Mouse (Mus musculus): ENCODE results near the gene Hdac9.

Gene Hdac9

DNA sequence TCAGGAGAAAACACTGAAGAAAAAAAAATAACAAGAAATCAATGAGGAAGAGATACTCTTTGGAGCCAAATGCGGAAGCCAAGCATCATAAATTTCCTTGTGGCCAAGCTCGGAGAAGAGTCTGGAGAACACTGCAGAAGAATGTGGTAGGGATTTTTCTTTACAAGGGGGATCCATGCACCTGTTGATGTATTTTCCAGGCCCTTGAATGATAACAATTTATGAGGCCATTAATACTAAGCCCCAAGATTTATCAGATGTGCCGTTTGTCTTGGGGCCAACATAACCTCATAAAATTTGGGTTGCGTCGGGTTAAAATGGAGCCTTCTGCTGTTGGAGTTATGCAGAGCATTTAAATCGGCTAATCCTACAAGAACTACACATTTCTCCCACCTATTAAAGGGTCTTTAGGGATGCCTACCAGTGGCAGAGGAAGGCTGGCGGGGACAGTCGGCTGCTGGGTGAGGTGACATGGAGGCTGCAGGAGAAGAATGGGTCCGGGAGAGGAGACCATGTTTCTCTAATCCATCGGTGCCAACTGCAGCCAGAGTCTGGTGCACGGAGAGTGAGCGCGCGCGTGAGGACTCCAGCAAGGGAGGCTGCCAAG is 604.7 kb downstream of the Hdac9 start:
- no peak for DNase-seq

DNA sequence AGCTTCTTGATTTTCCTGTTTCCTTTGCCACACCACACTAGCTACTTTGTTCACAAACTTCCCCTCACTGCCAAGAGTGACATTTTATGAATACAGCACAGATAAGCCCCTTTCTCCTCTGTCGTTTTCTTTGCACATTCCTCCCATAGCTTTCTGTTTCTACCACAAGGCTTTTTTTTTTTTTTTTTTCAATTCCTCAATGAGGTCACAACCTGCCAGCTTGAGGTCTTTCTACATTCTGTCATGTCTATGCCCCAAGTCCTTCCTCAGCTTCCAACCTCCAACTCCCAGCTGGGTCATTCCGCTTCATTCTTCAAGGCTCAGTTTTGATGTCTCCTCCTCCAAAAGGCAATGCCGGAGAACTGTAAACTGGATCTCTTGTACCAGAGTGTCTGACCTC is 611.4 kb downstream of the Hdac9 start:
- no peak for DNase-seq

DNA sequence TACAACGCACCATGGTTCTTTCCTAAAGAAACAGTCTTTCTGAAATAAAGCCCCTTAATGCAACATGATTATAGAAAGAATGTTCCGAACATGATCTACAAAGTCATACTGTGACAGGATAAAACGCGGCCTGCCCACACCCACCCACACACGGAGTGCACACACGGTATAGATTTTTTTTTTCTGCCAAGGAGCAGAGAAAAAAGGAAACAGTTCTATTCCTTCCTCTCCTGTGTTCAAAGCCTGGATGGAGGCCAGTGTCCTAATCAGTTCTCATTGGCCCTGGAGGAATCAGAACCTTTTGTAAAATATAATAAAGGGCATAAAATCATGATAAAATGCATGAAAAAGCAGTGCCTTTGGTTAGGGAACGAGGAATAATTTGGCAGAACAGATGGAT is 624.5 kb downstream of the Hdac9 start:
- no peak for DNase-seq

DNA sequence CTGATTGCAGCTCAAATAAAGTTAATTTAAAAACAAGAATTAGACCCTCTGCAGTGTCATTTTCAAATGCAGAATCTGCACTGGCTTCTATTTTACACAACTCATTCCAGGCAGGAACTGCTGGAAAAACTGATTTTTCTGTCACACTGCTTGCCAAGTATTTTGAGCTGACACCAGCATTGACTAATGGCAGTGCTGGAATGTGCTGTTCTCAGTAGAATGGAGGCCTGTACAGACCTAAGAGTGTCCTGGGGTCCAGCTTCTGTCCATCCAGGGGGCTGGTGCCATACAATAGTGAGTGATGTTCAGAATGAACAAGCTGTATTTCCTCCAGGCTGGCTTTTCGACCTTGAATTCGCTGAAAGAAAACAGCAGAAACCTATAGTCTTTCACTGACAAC is 629.7 kb downstream of the Hdac9 start:
- no peak for DNase-seq

DNA sequence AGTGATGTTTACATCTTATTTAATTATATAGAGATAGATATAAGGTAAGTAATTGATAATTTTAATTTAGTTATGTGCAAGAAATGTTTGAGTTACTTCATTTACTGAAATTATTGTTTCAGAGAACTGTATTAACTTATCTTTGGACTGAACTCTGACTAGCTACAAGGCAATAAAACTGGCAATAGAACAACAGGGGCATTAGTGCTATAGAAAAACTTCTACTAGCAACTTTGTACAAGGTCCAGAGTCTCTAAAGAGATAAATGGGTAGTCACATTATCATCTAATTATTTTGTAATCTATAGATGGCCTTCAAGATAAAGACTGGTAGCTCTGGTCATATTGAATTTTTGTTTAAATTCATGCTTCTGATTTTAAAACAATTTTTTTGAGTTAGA is 632.0 kb downstream of the Hdac9 start:
- no peak for DNase-seq

DNA sequence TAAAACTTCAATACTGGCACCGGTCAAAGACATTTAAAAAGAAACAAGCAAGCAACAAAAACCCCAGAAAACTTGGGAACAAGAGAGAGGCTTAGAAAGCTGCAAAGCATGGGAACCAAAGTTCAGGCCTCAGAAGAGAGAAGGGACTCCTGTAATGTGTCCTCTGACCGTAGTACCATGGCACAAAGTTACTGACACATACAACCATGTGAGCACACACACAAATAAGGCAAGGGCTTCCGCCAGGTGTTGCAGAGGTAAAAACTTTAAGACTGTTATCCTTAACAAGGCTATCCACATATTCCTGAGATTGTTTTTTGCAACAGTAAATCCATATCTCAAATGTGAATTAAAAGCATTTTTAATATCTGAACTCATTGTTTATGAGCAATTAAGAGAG is 632.5 kb downstream of the Hdac9 start:
- no peak for DNase-seq

DNA sequence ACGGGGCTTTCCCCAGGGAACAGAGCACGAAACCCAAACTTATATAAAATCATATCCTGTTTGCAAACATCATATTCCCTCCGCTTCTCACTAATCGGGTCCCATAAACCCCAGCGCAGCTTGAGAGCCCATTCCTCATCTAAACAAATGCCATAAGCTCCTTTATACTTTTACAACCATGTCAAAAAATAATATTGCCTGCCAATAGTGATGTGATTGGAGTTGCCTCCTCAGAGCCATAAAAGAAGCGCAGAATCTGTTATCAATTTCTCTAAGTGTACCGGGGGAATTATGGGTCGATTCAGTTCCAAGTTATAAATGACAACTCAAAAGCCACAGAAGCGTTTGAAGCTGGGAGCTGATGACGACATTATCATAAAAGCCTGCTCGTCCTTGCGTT is 638.1 kb downstream of the Hdac9 start:
- no peak for DNase-seq

DNA sequence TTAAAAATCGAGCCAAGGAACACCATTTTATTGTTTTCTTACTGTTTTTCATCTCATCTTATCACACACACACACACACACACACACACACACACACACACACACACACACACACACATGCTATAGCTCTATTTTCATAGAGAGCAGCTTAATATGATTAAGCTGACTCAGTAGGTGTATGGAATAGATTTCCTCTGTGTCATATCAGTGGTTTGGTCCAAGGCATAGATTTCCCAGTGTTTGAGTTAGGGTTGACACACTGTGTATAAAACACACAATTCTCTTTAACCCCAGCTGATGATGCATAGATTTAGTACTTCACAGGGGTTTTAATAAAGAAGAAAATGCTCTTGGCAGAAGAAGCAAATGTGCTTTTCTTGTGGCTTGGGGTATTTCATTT is 643.1 kb downstream of the Hdac9 start:
- no peak for DNase-seq

DNA sequence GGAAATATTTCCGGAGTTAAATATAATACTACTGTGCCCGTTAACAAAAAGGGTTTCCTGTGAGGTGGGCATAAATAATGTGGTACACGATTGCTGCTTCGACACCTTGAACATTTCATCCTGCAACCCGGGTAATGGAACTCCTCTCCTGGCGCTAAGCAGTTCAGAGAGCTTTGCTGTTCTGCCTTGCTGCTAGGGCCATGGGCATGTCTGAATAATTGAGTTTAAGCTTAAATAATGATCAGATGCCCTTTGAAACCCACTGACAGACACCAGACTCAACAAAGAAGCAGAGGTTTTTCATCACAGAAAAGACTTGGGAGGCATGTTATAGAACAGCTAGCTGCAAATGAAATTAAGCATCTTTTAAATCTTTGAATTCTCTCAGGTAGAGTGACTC is 646.8 kb downstream of the Hdac9 start:
- no peak for DNase-seq

DNA sequence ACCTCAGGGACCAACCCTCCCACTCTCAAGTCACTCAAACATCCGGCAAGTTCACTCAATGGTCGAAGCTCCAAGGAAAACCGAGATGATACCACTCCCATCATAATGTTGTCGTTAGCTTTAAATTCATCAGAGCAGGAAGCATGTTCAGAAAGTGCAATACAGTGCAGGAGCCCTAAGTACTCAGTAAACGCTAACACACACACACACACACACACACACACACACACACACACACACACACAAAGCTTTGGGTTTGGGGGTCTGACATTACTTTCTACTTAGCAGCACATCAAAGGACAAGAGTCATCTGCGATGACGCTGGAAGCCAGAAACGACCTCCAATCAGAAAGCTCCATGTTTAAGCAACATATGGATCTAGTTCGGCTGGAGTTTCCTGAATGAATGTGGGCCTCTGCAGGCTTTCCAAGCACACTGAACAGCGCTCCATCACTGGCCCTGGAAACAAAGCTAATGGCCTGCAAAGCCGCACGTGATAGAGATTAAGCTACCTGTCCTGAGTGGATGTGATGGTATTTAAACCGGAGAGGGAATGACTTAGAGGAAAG is 647.3 kb downstream of the Hdac9 start:
- DNase-seq, result no peak

DNA sequence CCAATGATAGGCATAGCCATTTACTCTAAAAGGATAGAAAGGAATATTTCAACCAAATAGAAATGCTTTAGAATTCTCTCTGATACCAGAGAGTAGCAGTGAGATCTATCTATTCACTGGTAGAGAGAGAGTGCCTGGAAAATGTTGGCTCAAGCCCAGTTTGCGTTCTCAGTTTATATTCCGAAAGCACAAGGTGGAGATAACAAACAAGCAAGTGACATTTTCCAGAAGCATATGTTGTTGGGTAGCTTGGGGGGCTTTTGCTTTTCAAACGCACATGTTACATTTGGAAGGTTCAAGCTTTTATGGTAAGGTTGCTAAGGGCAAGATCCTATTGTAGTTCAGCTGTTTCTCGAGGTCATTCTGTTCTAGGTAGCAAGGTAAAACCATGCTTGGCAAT is 657.2 kb downstream of the Hdac9 start:
- no peak for DNase-seq

DNA sequence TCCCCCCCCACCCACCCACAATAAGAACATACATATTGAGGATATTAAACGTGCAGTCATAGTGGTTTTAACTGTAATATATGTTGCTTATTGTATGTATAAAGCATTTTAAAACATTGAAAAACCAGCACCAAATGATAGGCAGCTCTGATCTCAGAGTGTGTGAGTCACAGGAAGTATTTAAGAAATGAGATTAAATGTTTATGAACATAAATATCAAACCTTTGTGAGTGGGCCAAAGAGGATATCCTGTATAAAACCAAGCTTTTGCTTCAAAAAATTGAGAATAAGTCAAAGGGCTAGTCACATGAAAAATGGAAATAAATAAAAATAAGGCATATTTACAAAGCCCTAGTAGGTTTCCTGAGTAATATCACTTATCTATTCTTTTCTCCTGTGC is 667.7 kb downstream of the Hdac9 start:
- no peak for DNase-seq

DNA sequence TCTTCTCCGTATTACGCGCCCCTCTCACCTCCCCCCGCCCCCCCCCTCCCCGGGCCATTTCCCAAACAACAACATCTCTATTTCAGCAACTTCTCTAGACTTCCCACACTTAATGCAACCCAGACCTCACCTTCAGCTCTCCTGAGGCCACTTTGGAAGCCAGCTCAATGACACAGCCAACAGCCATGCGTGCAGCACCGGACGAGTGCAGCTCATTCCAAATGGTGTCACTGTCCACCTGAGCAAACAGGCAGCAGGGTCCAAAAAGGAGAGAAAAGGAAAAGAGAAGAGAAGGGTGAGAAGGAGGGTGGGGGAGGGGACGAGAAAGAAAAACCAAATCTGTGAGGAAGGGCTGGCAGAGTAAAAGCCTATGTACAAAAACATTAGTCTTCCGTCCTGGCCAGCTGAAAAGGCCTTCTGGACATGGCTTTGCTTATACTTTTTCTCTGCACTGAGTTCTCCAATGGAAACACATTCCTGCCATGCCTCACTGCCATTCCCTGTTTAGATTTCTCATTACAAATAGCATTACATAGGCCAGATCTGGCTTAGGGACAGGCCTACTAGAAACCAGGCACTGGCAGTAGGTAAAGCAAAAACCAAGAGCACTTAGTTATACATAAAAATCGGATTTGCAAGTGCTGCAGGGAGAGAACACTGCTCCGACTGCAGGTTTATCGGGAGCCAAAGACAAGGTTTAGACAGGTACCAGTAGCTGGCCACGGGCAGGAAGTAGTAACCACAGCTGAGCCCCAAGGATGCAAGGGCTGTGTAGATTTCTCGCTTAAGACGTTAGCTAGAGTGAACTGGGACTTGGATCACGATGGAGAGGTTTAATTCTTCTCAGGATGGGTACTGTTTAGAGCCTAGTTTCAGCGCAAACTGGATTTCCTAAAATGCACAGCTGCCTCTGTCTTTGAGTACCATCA is 668.4 kb downstream of the Hdac9 start:
- DNase-seq, result no peak

DNA sequence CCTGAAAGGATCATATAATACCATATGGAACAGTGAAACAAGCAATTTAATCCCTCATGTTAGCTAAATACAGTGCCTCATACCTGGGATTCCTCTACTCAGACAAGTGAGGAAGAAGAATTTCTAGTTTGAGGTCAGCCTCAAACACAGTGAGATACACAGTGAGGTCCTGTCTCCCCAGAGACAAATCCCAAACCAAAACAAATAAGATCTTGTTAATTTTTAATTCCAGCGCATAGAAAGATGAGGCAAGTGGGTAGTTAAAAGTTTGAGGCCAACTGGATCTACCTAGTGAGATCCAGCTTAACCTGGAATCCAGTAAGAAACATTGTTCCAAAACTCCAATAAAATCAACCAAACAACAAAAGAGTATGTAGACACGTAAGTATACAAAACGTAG is 678.1 kb downstream of the Hdac9 start:
- no peak for DNase-seq

DNA sequence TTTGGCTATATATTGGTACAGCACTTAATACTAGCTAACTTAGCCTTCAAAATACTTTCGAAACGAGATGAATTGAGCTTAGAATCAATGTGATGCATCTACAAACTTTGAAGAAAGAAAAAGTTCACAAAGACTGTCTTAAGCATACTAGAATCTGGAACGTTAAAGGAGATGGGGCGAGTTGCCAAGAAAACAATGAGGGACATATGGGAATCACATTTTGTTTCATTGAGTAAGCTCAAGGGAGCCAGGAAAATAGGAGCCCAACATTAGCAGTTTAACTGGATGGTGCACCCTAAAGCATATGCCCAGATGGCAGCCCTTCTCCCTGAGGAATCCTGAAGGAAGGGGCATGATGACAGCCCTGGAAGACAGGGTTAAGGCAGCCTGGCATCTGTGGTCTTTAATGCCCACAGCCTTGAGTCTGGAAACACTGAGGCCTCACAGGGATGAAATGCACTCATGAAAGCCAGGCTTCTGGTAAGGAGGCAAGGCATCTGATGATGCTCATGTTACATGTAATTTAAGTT is 685.2 kb downstream of the Hdac9 start:
- no peak for DNase-seq

DNA sequence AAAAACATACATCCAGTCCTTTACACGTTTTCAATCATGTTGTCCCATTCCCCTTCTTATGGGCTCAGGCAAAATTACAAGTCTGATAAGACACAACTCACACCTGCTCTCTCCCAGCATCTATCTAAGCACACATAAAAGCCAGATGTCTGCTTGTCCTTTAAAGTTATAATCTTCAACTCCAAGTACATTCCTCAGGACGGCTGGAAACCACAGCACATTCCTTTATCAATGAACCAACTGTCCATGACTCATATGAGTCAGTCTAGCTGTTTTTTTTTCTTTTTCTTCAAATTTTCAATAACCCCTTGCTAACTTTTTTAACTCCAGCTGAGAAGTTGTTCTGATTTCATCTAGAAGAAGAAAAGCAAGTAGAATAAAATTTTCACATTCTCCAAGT is 692.4 kb downstream of the Hdac9 start:
- no peak for DNase-seq

DNA sequence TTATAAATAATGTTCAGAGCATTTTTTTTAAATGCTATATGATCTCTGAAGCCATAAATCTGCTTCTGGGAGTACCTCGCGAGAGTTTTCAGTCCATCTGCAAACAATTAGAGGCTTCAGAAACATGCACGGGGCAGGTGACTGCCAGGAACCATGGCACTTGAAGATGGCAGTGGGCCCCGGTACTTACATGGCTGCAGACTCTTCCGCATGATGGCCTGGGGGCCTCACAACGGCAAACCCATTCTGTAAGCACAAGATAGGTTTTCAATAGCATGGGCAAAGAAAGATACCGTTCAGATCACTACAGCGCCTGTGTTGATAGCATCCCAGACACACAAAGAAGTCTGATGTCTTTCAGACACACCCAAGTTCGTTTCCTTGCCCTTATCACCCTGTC is 695.9 kb downstream of the Hdac9 start:
- DNase-seq, result no peak

DNA sequence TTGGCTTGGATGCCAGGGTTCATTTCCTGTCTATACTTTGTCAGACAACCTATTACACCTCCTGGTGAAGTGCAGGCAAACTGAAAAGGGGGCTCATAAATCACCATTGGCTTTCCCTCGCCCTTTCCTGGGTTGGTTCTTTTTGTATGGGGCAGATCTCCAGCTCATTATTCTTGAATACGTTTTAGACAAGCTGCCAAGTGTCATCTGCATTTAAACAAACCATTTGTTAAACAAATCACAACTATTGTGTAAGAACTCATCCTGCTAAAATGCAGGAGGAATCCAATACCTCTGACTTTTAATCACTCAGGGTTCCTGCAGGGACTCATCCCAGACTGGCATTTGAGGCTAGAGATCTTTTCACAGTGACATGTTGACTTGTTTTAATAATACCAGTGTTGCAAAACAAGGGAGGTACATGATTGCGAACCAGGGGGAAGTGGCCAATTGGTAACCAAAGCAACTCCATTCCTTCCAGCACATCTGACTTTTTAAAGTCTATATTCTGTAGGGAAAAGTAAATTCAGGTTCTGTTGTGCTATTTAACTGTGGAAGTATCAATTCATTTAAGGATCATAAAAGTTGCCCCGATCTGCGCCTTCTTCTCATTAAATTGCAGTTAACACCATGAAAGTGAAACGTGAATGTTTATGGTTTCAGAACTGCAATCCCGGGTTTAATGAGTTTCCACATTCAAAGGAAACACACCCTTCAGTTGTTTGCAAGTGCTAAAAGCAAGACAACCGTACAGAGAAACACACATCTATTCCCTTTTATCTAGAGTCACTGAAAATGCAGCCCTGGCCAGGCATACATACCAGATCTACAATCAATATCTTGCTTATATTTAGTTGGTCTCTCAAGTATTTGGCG is 696.6 kb downstream of the Hdac9 start:
- DNase-seq, result no peak

DNA sequence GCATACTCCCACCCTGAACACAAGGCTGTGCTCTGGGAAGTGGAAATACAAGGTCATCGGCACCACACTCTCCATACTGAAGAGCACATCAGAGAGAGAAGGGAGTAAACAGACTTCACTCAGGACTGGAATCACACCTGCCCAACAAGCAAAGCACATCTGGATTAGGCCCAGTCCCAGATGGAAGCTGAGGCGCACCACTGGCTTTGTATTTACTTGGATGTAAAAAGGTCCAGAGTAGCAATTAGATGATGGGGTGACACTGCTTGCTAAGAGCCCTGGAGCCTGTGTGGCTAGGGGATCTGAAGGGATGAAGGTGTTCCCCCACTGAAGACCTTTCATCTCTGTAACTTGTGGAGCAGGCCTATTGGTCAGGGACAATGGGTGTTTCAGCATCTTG is 698.3 kb downstream of the Hdac9 start:
- DNase-seq, result no peak

DNA sequence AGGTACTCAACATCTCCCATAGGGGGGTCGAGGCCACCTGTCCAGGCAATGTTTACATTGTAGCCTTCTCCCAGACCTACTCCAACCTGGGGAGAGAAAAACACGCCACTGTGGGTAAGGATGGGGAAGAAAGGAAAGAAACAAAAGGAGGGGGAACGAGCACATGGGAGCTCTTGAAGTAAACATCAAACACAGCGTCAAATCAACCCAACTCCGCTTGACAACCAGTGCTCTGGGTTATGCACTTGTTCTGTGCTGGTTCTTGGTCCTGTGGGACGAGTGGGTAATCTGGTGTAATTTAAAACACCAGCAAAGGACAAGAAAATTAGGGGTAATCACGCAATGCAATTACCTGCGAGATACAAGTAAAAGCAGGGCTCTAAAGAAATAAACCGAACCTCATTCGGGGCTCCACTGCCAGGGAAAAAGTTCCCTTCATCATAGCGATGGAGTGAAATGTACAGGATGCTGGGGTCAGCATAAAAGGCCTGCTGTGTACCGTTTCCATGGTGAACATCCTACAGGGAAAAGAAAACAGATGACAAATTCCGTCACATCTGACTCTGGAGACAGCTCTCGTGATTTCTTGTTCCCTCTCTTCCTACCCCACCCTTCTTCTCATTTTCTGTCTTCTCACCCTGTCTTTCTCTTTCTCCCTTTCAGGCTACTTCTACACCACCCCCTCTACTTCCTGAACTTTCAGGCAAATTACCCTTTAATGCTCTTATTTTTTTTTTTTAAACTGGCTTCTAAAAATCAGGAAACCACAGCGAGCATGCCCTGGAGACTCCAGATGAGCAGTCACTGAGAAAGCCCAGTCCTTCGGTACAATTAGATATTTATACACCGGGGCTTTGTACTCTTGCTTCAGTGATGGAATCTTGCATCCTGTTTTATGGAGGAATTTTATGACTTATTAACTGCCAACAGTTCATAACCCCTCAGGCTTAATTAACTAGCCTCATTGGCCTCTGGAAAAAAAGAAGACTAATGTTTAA is 701.6 kb downstream of the Hdac9 start:
- DNase-seq, result no peak

DNA sequence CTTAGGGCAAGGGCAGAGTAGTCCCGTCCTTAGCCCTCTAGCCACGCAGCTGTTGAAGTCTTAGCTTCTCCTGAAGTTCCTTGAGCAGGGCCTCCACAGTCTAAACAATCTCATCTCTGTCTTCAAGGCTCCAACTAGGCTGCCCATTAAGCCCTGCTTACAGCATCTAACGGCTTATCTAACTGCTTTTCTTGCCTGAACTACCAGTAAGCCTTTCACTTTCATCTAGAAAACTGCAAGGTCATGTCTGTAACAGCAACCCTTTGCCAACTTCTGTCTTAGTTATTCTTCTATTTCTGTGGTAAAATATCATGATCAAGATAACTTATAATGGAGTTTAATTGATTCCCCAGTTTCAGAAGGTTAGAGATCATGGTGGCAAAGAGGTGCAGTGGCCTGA is 704.7 kb downstream of the Hdac9 start:
- no peak for DNase-seq

DNA sequence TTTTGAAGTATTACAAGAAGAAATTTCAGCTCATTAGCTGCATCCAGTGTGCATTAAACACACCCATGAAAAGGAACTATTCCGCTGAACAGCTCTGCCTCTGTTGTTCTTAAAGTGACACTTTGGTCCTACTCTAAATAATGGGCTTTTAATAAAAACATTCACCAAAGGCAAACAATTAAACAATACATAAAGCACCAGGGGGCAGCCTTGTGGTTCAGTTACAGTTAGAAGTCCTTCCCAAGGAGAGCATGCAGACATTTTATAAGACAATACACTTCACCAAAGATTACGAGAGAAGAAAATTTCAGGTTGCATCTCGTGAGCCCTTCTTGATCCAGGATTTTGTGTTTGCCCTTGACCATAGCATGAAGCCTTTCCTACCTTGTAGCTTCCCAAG is 715.4 kb downstream of the Hdac9 start:
- DNase-seq, result no peak

Data from retina, postnatal 1 day (tissue).